Mouse (Mus musculus): ENCODE data around the gene Olfr1152.

Gene Olfr1152

GRCm38 (mm10) chr2:87866192-87866591, at the start of gene Olfr1152:
TSS of gene Olfr1152 (plus strand) at chr2:87866492.
- no peak for DNase-seq (ENCODE audit: low spot score)

- DNase-seq (ENCODE audit: low spot score) = no peak
Observed at GRCm38 (mm10) chr2:87830233-87830632, 36.1 kb upstream of the Olfr1152 start, which contains the start of gene Olfr1148. TSS of gene Olfr1148 (plus strand) at chr2:87830533.

- DNase-seq (ENCODE audit: low spot score) = no peak
Observed at GRCm38 (mm10) chr2:87843693-87844092, 22.6 kb upstream of the Olfr1152 start, which contains the start of gene Olfr1150-ps1. TSS of gene Olfr1150-ps1 (plus strand) at chr2:87843993.

- DNase-seq (ENCODE audit: low spot score) = no peak
Observed at GRCm38 (mm10) chr2:87855562-87855961, 10.7 kb upstream of the Olfr1152 start, which contains the start of gene Olfr1151. TSS of gene Olfr1151 (plus strand) at chr2:87855862.

GRCm38 (mm10) chr2:87894662-87895061, 28.4 kb downstream of the Olfr1152 start, which contains the start of gene Olfr1153:
TSS of gene Olfr1153 (plus strand) at chr2:87894962.
- no peak for DNase-seq (ENCODE audit: low spot score)

GRCm38 (mm10) chr2:87905066-87905465, 38.8 kb downstream of the Olfr1152 start, which contains the start of gene Olfr1154:
TSS of gene Olfr1154 (minus strand) at chr2:87905166.
- no peak for DNase-seq (ENCODE audit: low spot score)
